Mouse (Mus musculus) embryo, embryonic 11.5 days (tissue): Measurements from ENCODE around the gene Rdh5.

Experiments
- DNase-seq: peaks from one replicate; pipeline ENCODE4 v3.0.0-alpha.2; 2012; ENCODE audit warnings: low read depth, low spot score

Rdh5 gene

GRCm38 (mm10) chr10:128908778-128909448, 13.8 kb downstream of the Rdh5 start:
- no peak for DNase-seq

GRCm38 (mm10) chr10:128904812-128905211, 17.9 kb downstream of the Rdh5 start:
- DNase-seq = no peak

- DNase-seq = no peak
Observed at GRCm38 (mm10) chr10:128902409-128902988, 20.2 kb downstream of the Rdh5 start.

DNA sequence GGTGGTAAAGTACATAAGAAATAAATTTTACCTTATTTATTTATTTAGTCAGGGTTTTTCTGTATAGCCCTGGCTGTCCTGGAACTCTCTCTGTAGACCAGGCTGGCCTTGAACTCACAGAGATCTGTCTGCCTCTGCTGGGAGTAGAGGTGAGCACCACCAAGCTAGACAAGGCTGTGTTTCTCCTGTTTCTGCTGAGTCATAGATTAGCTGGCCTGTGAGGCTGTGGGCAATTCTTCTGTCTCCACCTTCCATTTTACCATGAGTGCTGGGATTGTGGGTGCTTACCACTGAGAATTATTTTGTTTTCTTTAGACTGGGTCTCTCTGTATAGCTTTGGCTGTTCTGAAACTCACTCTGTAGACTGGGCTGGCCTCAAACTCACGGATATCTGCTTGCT, 21.3 kb downstream of the Rdh5 start:
- no peak for DNase-seq

- DNase-seq = no peak
Observed at GRCm38 (mm10) chr10:128900698-128901097, 22.0 kb downstream of the Rdh5 start, which contains the start of gene Cd63. Cd63 (plus strand) TSS chr10:128900989.

DNA sequence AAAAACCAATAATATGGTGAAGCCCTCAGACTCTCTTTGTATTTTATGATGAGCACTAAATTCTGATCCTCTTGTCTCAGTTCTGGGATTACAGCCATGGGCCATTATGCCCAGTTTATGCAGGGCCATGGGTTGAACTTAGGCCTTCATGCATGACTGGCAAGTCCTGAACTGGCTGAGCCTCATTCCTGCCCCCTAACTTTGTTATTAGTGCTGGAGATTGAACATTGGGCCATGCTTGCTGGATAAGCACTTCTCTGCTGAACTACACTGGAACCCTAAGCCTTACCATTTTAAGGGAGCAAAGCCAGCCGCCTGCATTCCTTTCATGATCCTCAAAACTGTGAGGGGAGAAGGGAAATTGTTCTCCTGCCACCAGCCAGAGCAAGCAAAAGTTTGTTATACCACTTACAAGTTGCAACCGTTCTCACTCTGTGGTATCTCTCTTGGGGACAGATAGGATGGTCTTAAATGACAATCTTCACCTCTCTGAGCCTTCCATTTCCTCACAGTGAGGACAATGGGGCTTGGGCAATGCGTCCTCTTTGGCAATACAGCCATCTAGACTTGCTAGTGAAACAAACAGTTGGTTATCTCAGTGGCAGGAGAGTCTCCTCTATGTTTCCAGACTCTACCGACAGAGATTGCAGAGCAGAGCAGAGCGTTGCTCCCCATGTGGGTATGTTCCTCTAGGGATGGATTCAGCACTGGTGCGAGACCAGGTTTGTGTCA, 22.8 kb downstream of the Rdh5 start:
- no peak for DNase-seq

- no peak for DNase-seq
Observed at GRCm38 (mm10) chr10:128897501-128897900, 25.2 kb downstream of the Rdh5 start.

DNA sequence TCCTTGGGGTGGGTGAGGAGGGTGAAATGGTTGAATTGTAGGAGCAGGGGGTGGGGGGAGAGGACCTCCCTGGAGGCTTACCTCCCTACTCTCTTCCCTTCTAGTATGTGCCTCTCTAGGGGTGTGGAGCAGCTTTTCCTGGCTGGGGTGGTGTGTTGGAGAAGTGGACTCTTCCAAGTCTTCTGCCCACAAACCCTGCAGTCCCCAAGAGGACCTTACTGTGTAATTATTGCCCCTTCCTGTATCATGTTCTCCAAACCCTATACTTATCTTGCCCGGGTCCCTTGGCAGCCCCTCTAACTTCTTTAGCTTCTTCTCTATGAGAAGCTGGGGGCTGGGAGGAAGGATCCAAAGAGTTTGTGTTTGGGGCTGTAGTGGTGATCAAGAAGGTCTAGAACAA, 25.9 kb downstream of the Rdh5 start:
- DNase-seq = no peak

DNA sequence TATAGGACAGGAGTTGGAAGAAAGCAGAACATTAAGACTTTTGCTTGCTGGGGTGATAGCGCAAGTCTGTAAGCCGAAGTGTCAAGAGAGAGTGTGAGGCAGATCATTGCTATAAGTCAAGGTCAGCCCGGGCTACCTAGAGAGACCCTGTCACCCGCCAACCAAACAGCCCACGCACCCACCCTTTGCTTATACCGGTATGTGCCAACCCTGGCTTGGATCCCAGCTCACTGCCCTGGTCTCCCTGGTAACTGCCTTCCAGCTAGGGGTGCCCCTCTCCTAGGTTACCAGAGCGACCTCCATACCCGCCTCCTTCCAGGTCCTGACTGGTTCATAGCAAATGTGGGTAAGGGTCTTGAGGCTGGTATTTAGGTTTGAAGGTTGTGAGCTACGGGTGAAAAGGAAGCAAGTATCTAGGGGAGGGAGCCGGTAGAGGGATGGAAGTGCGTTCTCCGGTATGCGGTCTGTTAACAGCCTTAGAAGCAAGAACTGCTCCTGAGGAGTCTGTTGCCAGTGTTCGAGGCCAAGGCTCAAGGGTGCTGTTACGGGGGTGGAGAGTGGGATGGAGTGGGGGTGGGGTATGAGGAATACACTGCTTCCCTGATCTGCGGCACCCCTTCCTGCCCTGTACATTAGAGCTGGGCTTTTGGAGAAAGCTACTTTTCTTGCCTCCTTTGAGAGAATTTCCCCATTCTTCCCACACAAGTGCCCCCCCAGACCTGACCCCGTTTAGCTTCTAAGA, 26.6 kb downstream of the Rdh5 start:
- no peak for DNase-seq

- peak; percentile 81 for DNase-seq
Observed at GRCm38 (mm10) chr10:128895437-128895836, 27.3 kb downstream of the Rdh5 start.

- DNase-seq = no peak
Observed at GRCm38 (mm10) chr10:128892246-128892645, 30.4 kb downstream of the Rdh5 start.

DNA sequence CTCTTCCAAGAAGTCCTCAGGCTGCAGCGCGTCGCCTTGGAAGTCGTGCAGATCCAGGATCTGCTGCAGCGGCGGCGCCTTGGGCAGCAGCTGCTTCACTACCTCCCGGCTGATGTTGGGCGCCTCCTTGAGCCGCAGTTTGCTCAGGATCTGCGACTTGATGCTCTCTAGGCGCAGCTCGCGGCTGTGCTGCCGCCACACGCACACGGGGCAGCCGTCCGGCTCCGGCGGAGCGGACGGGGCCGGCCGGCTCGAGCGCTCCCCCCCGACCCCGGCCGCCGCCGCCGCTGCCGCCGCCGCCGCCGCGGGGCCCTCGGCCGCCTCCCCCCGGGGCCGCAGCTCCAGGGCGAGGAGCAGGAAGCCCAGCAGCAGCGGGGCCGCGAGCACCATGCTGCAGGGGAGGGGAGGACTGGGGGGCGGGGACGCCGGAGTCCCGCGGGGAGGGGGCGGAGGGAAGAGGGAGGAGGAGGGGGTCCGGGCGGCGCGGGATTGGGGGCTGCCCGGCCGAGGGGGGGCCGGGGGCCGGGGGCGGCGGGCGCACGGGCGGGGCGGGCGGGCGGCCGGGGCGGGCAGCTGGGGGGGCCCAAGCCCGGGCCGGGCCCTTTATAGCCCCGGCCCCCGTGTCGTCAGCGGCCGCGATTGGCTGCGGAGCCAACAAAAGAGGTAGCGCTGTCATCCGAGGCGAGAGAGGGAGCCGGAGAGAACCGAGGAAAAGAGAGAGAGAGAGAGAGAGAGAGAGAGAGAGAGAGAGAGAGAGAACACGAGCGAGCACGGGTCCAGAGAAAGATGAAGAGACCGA, 31.2 kb downstream of the Rdh5 start, which contains the start of gene Gdf11:
TSS of gene Gdf11 (minus strand) at position 423 of the 799 bp plus-strand sequence.
- DNase-seq = peak; percentile 77

DNA sequence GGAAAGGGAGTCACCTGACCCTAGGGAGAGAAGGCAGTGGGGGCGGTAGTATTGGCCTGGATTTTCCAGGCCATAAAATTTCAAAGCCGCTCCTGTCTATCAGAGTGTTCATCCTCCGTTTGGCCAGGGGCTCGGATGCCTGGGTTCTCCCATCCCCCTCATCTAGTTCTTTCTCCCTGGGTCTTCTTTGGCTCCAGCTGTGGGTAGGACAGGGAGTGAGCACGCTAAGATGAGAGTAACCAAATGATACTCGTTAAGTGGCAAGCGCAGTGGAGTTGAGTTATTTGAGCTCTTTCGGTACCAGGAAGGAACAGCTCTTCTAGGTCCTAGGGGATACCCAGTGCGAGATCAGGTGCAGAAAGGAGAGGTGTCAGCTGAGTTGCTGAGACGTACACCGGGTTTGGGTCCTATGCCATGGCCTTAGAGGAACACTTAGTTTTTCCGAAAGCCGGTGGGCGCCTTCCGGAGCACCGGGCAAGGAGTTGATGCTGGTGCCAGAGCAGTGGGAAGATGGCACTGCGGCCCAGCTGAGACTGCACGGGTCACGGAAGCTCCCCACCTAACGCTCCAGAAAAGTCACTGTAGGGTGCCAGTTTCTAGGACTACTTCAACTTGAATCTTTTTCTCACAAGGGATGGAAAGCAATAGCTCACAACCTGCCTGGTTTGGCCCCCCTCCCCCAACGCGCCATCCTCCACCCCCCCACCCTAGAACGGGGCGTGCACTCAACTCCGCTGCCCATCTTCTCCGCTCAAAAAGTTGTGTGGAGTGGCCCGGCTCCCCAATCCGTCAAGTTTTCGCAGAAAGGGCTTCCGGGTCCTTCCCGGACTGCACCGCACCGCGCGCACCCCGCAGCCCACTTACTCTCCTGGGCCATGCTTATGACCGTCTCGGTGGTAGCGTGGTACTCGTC, 32.0 kb downstream of the Rdh5 start:
- no peak for DNase-seq

- DNase-seq = no peak
Observed at GRCm38 (mm10) chr10:128889846-128890245, 32.8 kb downstream of the Rdh5 start.

- DNase-seq = peak; percentile 67
Observed at GRCm38 (mm10) chr10:128888941-128889827, 33.5 kb downstream of the Rdh5 start.

DNA sequence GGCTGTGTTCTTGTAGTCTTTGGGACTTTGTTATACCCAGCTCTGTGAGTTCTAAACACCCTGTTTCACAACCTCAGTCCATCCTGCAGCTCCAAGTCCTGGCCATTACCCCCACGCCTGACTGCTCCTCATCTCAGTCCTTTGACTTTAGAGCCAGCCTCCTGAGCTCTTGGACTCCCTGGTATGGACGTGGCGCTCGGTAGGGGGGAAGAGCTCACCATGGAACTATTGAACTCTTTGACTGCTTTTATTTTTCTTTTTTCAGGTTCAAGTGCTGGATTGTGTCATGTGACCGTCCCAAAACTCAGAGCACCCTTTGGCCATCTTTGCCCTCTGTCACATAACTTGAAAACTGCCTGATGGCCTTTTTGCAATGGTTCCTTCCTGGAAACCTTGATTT, 40.6 kb downstream of the Rdh5 start:
- DNase-seq = no peak

DNA sequence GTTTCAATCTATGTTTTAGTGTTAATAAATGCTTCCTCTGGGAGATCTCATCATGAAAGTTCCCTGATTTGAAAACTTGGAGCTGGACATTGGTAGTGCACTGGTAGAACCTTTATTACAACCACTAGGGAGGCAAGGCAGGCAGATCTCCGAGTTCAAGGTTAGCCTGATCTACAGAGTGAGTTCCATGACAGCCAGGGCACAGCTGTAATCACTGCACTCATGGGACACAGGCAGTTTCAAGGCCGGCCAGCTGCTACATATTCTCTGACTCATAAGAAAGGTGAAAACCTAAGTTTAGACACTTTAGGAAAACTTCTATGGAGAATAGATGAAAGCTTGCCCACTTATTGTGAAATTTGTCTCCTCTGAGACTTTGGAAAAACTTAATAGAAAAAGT, 43.9 kb downstream of the Rdh5 start:
- DNase-seq = no peak

- no peak for DNase-seq
Observed at GRCm38 (mm10) chr10:128878291-128878690, 44.4 kb downstream of the Rdh5 start.

DNA sequence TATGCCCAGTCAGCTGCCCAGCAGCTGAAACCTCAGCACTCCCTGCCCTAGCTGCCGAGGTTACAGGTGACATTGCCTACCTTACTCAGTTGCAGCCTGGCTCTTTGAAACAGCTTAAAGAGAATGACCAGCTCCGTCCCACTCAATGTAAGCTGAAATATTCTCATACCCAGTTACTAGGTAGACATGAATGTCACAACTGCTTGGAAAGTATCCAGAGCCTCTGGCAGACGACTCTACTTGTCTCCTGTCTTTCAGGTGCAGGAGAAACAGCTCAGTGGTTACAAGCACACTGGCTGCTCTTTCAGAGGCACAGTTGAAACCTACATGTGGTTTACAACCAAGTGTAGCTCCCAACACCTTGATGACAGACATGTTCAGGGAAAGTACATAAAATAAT, 52.3 kb downstream of the Rdh5 start:
- DNase-seq = no peak
